Mouse (Mus musculus) ES-Bruce4 (cell line): Measurements from ENCODE around the gene Hrh2. TPM values are rescaled to one million over a fixed set of nuclear protein-coding genes. Genes with fewer than 3 reads are reported as not detected.

Experiments
- H3K27ac ChIP-seq: 2 replicates; pipeline ENCODE4 v1.5.1; 2012; ENCODE audit warnings: low read length, inconsistent platforms; ENCODE audit not compliant: insufficient read depth
- H3K27me3 ChIP-seq: 2 replicates; pipeline ENCODE4 v1.6.1; 2012; ENCODE audit warnings: mild to moderate bottlenecking, low read length, inconsistent platforms; ENCODE audit not compliant: control insufficient read depth, poor library complexity, insufficient read depth, severe bottlenecking
- H3K36me3 ChIP-seq: 2 replicates; pipeline ENCODE4 v1.6.1; 2012; ENCODE audit warnings: inconsistent platforms, mild to moderate bottlenecking, low read length, moderate library complexity; ENCODE audit not compliant: control insufficient read depth, poor library complexity, insufficient read depth, severe bottlenecking
- H3K4me1 ChIP-seq: one replicate; pipeline ENCODE4 v1.8.1; 2011; ENCODE audit warnings: low read length; ENCODE audit not compliant: control insufficient read depth, insufficient read depth
- H3K4me3 ChIP-seq: 2 replicates; pipeline ENCODE4 v1.5.1; 2011; ENCODE audit warnings: low read depth, mild to moderate bottlenecking, low read length
- H3K9ac ChIP-seq: 2 replicates; pipeline ENCODE4 v1.6.1; 2012; ENCODE audit warnings: low read depth, mild to moderate bottlenecking, inconsistent platforms; ENCODE audit not compliant: poor library complexity, severe bottlenecking
- H3K9me3 ChIP-seq: replicated peaks from 2 replicates; pipeline ENCODE4 v1.6.1; 2012; ENCODE audit warnings: mild to moderate bottlenecking, low read length, inconsistent platforms; ENCODE audit not compliant: control insufficient read depth, poor library complexity, insufficient read depth, severe bottlenecking
- CTCF ChIP-seq: IDR thresholded peaks from one replicate; pipeline ENCODE4 v1.8.1; 2011; ENCODE audit warnings: low read depth, low read length
- EP300 ChIP-seq: IDR thresholded peaks from 2 replicates; pipeline ENCODE4 v1.6.1; 2011; ENCODE audit warnings: low read depth, low read length; ENCODE audit not compliant: insufficient read depth
- POLR2A ChIP-seq: IDR thresholded peaks from one replicate; pipeline ENCODE4 v1.8.1; 2011; ENCODE audit warnings: low read length; ENCODE audit not compliant: insufficient read depth
- polyA plus RNA-seq: library from polyadenylated mRNA; stranded (reverse); fragments of >200 nt; gene quantifications from 2 replicates; pipeline ENCODE4 v1.2.4, GENCODE M21; 2011; ENCODE audit warnings: low read depth; ENCODE audit not compliant: missing spikeins, insufficient read depth, insufficient read length

Hrh2 gene
- polyA plus RNA-seq, 1 experiment: not detected

DNA sequence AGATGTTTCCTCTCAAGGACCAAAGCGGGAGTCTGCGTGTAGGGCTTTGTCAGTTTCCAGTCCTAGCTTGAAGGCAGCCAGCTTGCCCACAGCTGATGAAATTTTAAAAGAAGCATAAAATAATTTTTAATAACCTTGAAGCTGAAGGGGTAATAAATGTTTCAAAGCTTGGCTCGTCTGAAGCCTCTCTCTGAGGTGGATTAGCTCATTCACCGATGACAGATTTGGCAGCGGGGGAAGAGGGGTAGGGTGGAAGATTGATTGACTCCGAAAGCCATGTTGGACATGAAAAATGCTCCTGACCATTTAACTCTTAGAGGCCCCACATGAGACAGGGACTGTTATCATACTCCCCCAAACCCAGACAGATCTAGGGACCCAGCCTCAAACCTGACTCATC is 71.7 kb downstream of the Hrh2 start:
- no peaks in the 10 kb centered on the region for H3K9me3 ChIP-seq
- no peaks in the 10 kb centered on the region for H3K36me3 ChIP-seq
- TF ChIP-seq CTCF (no peak), POLR2A (no peak), EP300 (no peak)
- H3K9ac ChIP-seq: no peak overlapping the region
- no peak overlapping the region for H3K27ac ChIP-seq
- no peaks in the 10 kb centered on the region for H3K27me3 ChIP-seq
- H3K4me1 ChIP-seq: no peaks in the 10 kb centered on the region
- no peak overlapping the region for H3K4me3 ChIP-seq

DNA sequence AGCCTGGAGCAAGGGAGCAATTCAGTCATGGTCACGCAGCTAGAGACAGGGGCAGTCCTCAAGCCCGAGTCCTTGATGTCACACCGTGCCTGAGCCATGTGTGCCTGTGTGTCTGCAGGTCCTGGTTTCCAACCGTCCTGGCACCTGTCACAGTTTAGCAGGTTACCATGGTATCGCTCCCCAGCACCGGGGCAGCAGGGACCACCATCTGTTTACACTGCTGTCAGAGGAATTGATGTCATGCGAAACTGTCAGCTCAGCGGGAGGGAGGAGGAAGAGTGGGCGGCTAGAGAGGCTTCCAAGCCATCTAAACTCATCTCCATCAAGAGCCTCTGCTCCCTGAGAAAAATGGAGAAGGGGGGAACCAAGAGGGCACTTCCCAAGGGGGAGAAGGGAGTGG is 74.5 kb downstream of the Hrh2 start:
- TF ChIP-seq EP300: no peak
- no peak for TF ChIP-seq CTCF
- no peak for TF ChIP-seq POLR2A
- H3K36me3 ChIP-seq: no peaks in the 10 kb centered on the region
- no peak overlapping the region for H3K9ac ChIP-seq
- H3K9me3 ChIP-seq: no peaks in the 10 kb centered on the region
- H3K4me3 ChIP-seq: no peak overlapping the region
- H3K27ac ChIP-seq: no peak overlapping the region
- H3K4me1 ChIP-seq: no peaks in the 10 kb centered on the region
- no peaks in the 10 kb centered on the region for H3K27me3 ChIP-seq

GRCm38 (mm10) chr13:54269087-54269486 is 77.2 kb downstream of the Hrh2 start:
- no peaks in the 10 kb centered on the region for H3K27me3 ChIP-seq
- H3K9ac ChIP-seq: no peak overlapping the region
- TF ChIP-seq CTCF (no peak), EP300 (no peak), POLR2A (no peak)
- no peak overlapping the region for H3K4me3 ChIP-seq
- H3K36me3 ChIP-seq: no peaks in the 10 kb centered on the region
- no peaks in the 10 kb centered on the region for H3K4me1 ChIP-seq
- H3K9me3 ChIP-seq: no peaks in the 10 kb centered on the region
- H3K27ac ChIP-seq: no peak overlapping the region

DNA sequence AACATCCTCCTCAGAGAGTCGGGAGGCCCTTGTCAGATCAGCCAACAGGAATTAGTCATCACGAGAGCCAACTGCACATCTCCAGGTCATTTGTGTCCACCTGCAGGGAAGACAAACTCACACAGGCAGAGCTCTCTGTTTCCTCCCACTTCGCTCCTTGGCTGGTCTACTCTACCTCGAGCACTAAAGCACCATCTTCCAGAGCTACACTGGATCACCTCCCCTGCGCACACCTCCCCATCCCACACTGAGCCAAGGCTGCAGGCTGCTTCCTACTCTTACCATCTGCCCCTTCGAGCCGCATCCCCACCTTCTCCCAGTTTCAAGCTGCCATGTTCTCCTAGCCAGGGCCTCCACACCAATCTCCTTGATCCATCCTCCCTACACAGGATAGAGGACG is 77.7 kb downstream of the Hrh2 start:
- H3K36me3 ChIP-seq: no peaks in the 10 kb centered on the region
- no peak overlapping the region for H3K27ac ChIP-seq

GRCm38 (mm10) chr13:54272076-54272475 is 80.1 kb downstream of the Hrh2 start:
- Histone ChIP-seq H3K9ac (no peak overlapping the region), H3K9me3 (no peaks in the 10 kb centered on the region), H3K27me3 (no peaks in the 10 kb centered on the region), H3K36me3 (no peaks in the 10 kb centered on the region), H3K4me3 (no peak overlapping the region), H3K4me1 (no peaks in the 10 kb centered on the region), H3K27ac (no peak overlapping the region)
- TF ChIP-seq POLR2A: no peak
- TF ChIP-seq CTCF: no peak

More for the DNA sequence above, 77.7 kb downstream of the Hrh2 start:
- no peak overlapping the region for H3K4me3 ChIP-seq
- H3K4me1 ChIP-seq: no peaks in the 10 kb centered on the region
- H3K9me3 ChIP-seq: no peaks in the 10 kb centered on the region
- no peak overlapping the region for H3K9ac ChIP-seq
- no peak for TF ChIP-seq CTCF
- no peaks in the 10 kb centered on the region for H3K27me3 ChIP-seq

- Histone ChIP-seq H3K4me1 (no peaks in the 10 kb centered on the region), H3K27me3 (no peaks in the 10 kb centered on the region), H3K4me3 (no peak overlapping the region), H3K27ac (no peak overlapping the region), H3K9me3 (no peaks in the 10 kb centered on the region), H3K36me3 (no peaks in the 10 kb centered on the region), H3K9ac (no peak overlapping the region)
- TF ChIP-seq EP300 (no peak), POLR2A (no peak), CTCF (no peak)
Measured at GRCm38 (mm10) chr13:54277406-54277805, 85.5 kb downstream of the Hrh2 start.
